Mouse (Mus musculus): ENCODE results near the gene Pusl1. TPM values are rescaled to one million over a fixed set of nuclear protein-coding genes. Genes with fewer than 3 reads are reported as not detected.

Gene Pusl1
- polyA plus RNA-seq (2014; fragmentation: Nextera tagmentation; extraction: Ambion mirVana) = 55.6 and 55.9 TPM in 2 replicates

GRCm38 (mm10) chr4:155891551-155892001 is at the start of gene Pusl1, which contains the start of gene Acap3:
Gene Pusl1, minus strand, starts transcription at chr4:155891781.
Gene Acap3, plus strand, starts transcription at chr4:155891822.
- H3K36me3 ChIP-seq (ENCODE audit: control insufficient read depth, insufficient read depth, low read length) = peaks cover 39% of the 10 kb centered on the region
- no peaks in the 10 kb centered on the region for H3K9me3 ChIP-seq (ENCODE audit: control insufficient read depth, low read length)
- peaks cover 33% of the 10 kb centered on the region for H3K4me1 ChIP-seq (replicated peaks; ENCODE audit: control insufficient read depth, insufficient read depth, low read length)
- under 1% methylated on average over 52 of the region's 52 CpGs for WGBS
- H3K27me3 ChIP-seq (replicated peaks; ENCODE audit: control insufficient read depth, insufficient read depth, low read length) = no peaks in the 10 kb centered on the region
- peak within 1 kb of the TSS; percentile 94 for H3K4me2 ChIP-seq (ENCODE audit: low read length)
- H3K27ac ChIP-seq (ENCODE audit: low read depth) = peak within 1 kb of the TSS; percentile 91
- H3K4me3 ChIP-seq (ENCODE audit: low read depth, low read length) = peak within 1 kb of the TSS; percentile 89
- peak within 1 kb of the TSS; percentile 74 for H3K9ac ChIP-seq (ENCODE audit: low read length)
- DNase-seq (ENCODE audit: low spot score) (peak; percentile 97), ATAC-seq (replicated peaks; ENCODE audit: low FRiP score, low TSS enrichment, low read depth) (peak; percentile 88)

GRCm38 (mm10) chr4:155932031-155932430 is 40.5 kb upstream of the Pusl1 start:
- no peaks in the 10 kb centered on the region for H3K4me1 ChIP-seq (replicated peaks; ENCODE audit: control insufficient read depth, insufficient read depth, low read length)
- no peak overlapping the region for H3K9ac ChIP-seq (ENCODE audit: low read length)
- no peak for DNase-seq (ENCODE audit: low spot score)
- no peak overlapping the region for H3K4me2 ChIP-seq (ENCODE audit: low read length)
- no peaks in the 10 kb centered on the region for H3K36me3 ChIP-seq (ENCODE audit: control insufficient read depth, insufficient read depth, low read length)
- H3K4me3 ChIP-seq (ENCODE audit: low read depth, low read length) = no peak overlapping the region
- no peak for ATAC-seq (replicated peaks; ENCODE audit: low FRiP score, low TSS enrichment, low read depth)
- WGBS = 61% methylated on average over 1 of the region's 1 CpGs
- no peak overlapping the region for H3K27ac ChIP-seq (ENCODE audit: low read depth)
- H3K27me3 ChIP-seq (replicated peaks; ENCODE audit: control insufficient read depth, insufficient read depth, low read length) = no peaks in the 10 kb centered on the region
- H3K9me3 ChIP-seq (ENCODE audit: control insufficient read depth, low read length) = no peaks in the 10 kb centered on the region

GRCm38 (mm10) chr4:155908751-155909150 is 17.2 kb upstream of the Pusl1 start:
- DNase-seq (ENCODE audit: low spot score) (no peak), ATAC-seq (replicated peaks; ENCODE audit: low FRiP score, low TSS enrichment, low read depth) (no peak)
- Histone ChIP-seq H3K36me3 (ENCODE audit: control insufficient read depth, insufficient read depth, low read length) (peaks cover 19% of the 10 kb centered on the region), H3K4me2 (ENCODE audit: low read length) (no peak overlapping the region), H3K9ac (ENCODE audit: low read length) (no peak overlapping the region), H3K4me1 (replicated peaks; ENCODE audit: control insufficient read depth, insufficient read depth, low read length) (no peaks in the 10 kb centered on the region), H3K9me3 (ENCODE audit: control insufficient read depth, low read length) (no peaks in the 10 kb centered on the region), H3K27me3 (replicated peaks; ENCODE audit: control insufficient read depth, insufficient read depth, low read length) (no peaks in the 10 kb centered on the region), H3K4me3 (ENCODE audit: low read depth, low read length) (no peak overlapping the region), H3K27ac (ENCODE audit: low read depth) (no peak overlapping the region)
- WGBS = 91% methylated on average over 4 of the region's 4 CpGs

GRCm38 (mm10) chr4:155908281-155908680 is 16.7 kb upstream of the Pusl1 start:
- no peaks in the 10 kb centered on the region for H3K9me3 ChIP-seq (ENCODE audit: control insufficient read depth, low read length)
- no peaks in the 10 kb centered on the region for H3K27me3 ChIP-seq (replicated peaks; ENCODE audit: control insufficient read depth, insufficient read depth, low read length)
- H3K4me1 ChIP-seq (replicated peaks; ENCODE audit: control insufficient read depth, insufficient read depth, low read length) = no peaks in the 10 kb centered on the region
- no peak overlapping the region for H3K4me2 ChIP-seq (ENCODE audit: low read length)
- H3K27ac ChIP-seq (ENCODE audit: low read depth) = no peak overlapping the region
- H3K36me3 ChIP-seq (ENCODE audit: control insufficient read depth, insufficient read depth, low read length) = peaks cover 23% of the 10 kb centered on the region
- 79% methylated on average over 7 of the region's 7 CpGs for WGBS
- no peak overlapping the region for H3K4me3 ChIP-seq (ENCODE audit: low read depth, low read length)
- DNase-seq (ENCODE audit: low spot score) (no peak), ATAC-seq (replicated peaks; ENCODE audit: low FRiP score, low TSS enrichment, low read depth) (no peak)
- no peak overlapping the region for H3K9ac ChIP-seq (ENCODE audit: low read length)

GRCm38 (mm10) chr4:155907003-155907402 is 15.4 kb upstream of the Pusl1 start:
- DNase-seq (ENCODE audit: low spot score) = no peak
- no peak overlapping the region for H3K27ac ChIP-seq (ENCODE audit: low read depth)
- no peaks in the 10 kb centered on the region for H3K4me1 ChIP-seq (replicated peaks; ENCODE audit: control insufficient read depth, insufficient read depth, low read length)
- H3K9ac ChIP-seq (ENCODE audit: low read length) = no peak overlapping the region
- H3K4me2 ChIP-seq (ENCODE audit: low read length) = no peak overlapping the region
- no peaks in the 10 kb centered on the region for H3K27me3 ChIP-seq (replicated peaks; ENCODE audit: control insufficient read depth, insufficient read depth, low read length)
- no peak for ATAC-seq (replicated peaks; ENCODE audit: low FRiP score, low TSS enrichment, low read depth)
- no peaks in the 10 kb centered on the region for H3K9me3 ChIP-seq (ENCODE audit: control insufficient read depth, low read length)
- WGBS = 78% methylated on average over 11 of the region's 11 CpGs
- H3K4me3 ChIP-seq (ENCODE audit: low read depth, low read length) = no peak overlapping the region
- peaks cover 36% of the 10 kb centered on the region for H3K36me3 ChIP-seq (ENCODE audit: control insufficient read depth, insufficient read depth, low read length)

GRCm38 (mm10) chr4:155906125-155906524 is 14.5 kb upstream of the Pusl1 start:
- DNase-seq (ENCODE audit: low spot score) (no peak), ATAC-seq (replicated peaks; ENCODE audit: low FRiP score, low TSS enrichment, low read depth) (no peak)
- Histone ChIP-seq H3K4me3 (ENCODE audit: low read depth, low read length) (no peak overlapping the region), H3K9ac (ENCODE audit: low read length) (no peak overlapping the region), H3K4me1 (replicated peaks; ENCODE audit: control insufficient read depth, insufficient read depth, low read length) (no peaks in the 10 kb centered on the region), H3K27me3 (replicated peaks; ENCODE audit: control insufficient read depth, insufficient read depth, low read length) (no peaks in the 10 kb centered on the region), H3K9me3 (ENCODE audit: control insufficient read depth, low read length) (no peaks in the 10 kb centered on the region), H3K36me3 (ENCODE audit: control insufficient read depth, insufficient read depth, low read length) (peaks cover 45% of the 10 kb centered on the region), H3K4me2 (ENCODE audit: low read length) (no peak overlapping the region), H3K27ac (ENCODE audit: low read depth) (no peak overlapping the region)
- WGBS = 77% methylated on average over 9 of the region's 9 CpGs

- Histone ChIP-seq H3K9me3 (ENCODE audit: control insufficient read depth, low read length) (no peaks in the 10 kb centered on the region), H3K4me3 (ENCODE audit: low read depth, low read length) (no peak overlapping the region), H3K9ac (ENCODE audit: low read length) (no peak overlapping the region), H3K27ac (ENCODE audit: low read depth) (no peak overlapping the region), H3K36me3 (ENCODE audit: control insufficient read depth, insufficient read depth, low read length) (peaks cover 50% of the 10 kb centered on the region), H3K27me3 (replicated peaks; ENCODE audit: control insufficient read depth, insufficient read depth, low read length) (no peaks in the 10 kb centered on the region), H3K4me1 (replicated peaks; ENCODE audit: control insufficient read depth, insufficient read depth, low read length) (no peaks in the 10 kb centered on the region), H3K4me2 (ENCODE audit: low read length) (no peak overlapping the region)
- DNase-seq (ENCODE audit: low spot score) = no peak
- no peak for ATAC-seq (replicated peaks; ENCODE audit: low FRiP score, low TSS enrichment, low read depth)
- WGBS = 90% methylated on average over 13 of the region's 13 CpGs
Observed at GRCm38 (mm10) chr4:155905634-155906033, 14.1 kb upstream of the Pusl1 start.

- Histone ChIP-seq H3K4me2 (ENCODE audit: low read length) (no peak overlapping the region), H3K4me1 (replicated peaks; ENCODE audit: control insufficient read depth, insufficient read depth, low read length) (no peaks in the 10 kb centered on the region), H3K4me3 (ENCODE audit: low read depth, low read length) (no peak overlapping the region), H3K9ac (ENCODE audit: low read length) (no peak overlapping the region), H3K27ac (ENCODE audit: low read depth) (no peak overlapping the region), H3K27me3 (replicated peaks; ENCODE audit: control insufficient read depth, insufficient read depth, low read length) (no peaks in the 10 kb centered on the region), H3K36me3 (ENCODE audit: control insufficient read depth, insufficient read depth, low read length) (peaks cover 59% of the 10 kb centered on the region), H3K9me3 (ENCODE audit: control insufficient read depth, low read length) (no peaks in the 10 kb centered on the region)
- no peak for DNase-seq (ENCODE audit: low spot score)
- WGBS = 92% methylated on average over 13 of the region's 13 CpGs
- ATAC-seq (replicated peaks; ENCODE audit: low FRiP score, low TSS enrichment, low read depth) = no peak
Observed at GRCm38 (mm10) chr4:155904318-155905102, 12.9 kb upstream of the Pusl1 start.

- Histone ChIP-seq H3K4me1 (replicated peaks; ENCODE audit: control insufficient read depth, insufficient read depth, low read length) (no peaks in the 10 kb centered on the region), H3K4me2 (ENCODE audit: low read length) (no peak overlapping the region), H3K36me3 (ENCODE audit: control insufficient read depth, insufficient read depth, low read length) (peaks cover 64% of the 10 kb centered on the region), H3K27me3 (replicated peaks; ENCODE audit: control insufficient read depth, insufficient read depth, low read length) (no peaks in the 10 kb centered on the region), H3K4me3 (ENCODE audit: low read depth, low read length) (no peak overlapping the region), H3K27ac (ENCODE audit: low read depth) (no peak overlapping the region), H3K9me3 (ENCODE audit: control insufficient read depth, low read length) (no peaks in the 10 kb centered on the region), H3K9ac (ENCODE audit: low read length) (no peak overlapping the region)
- no peak for ATAC-seq (replicated peaks; ENCODE audit: low FRiP score, low TSS enrichment, low read depth)
- 93% methylated on average over 13 of the region's 13 CpGs for WGBS
- no peak for DNase-seq (ENCODE audit: low spot score)
Observed at GRCm38 (mm10) chr4:155903246-155903645, 11.7 kb upstream of the Pusl1 start.

Measured in intestine, embryonic 14.5 days (tissue).